Mouse (Mus musculus) stomach, embryonic 15.5 days (tissue): ENCODE results near the gene Nsg2. TPM values are rescaled to one million over a fixed set of nuclear protein-coding genes. Genes with fewer than 3 reads are reported as not detected.
"Not testable (repeated sequence)": the region's sequence is repeated elsewhere in the genome, so short reads cannot be mapped to it uniquely, and the experiment has no call there.

Source experiments
- ATAC-seq: fragments of 200-750 bp; cut with Nextera tagmentation; 2 replicates; pipeline ENCODE4 v1.8.0; 2017; ENCODE audit warnings: low read depth, moderate number of reproducible peaks, moderate TSS enrichment; ENCODE audit not compliant: insufficient read depth, low FRiP score
- H3K27ac ChIP-seq: fragments of 300-500 bp; sonication (generic); 2 replicates; pipeline ENCODE4 v1.5.1; 2015; ENCODE audit warnings: mild to moderate bottlenecking, inconsistent platforms
- H3K27me3 ChIP-seq: fragments of 300-500 bp; sonication (generic); replicated peaks from 2 replicates; pipeline ENCODE4 v1.6.1; 2015; ENCODE audit warnings: inconsistent platforms
- H3K36me3 ChIP-seq: fragments of 300-500 bp; sonication (generic); 2 replicates; pipeline ENCODE4 v1.6.1; 2015; ENCODE audit warnings: inconsistent platforms
- H3K4me1 ChIP-seq: fragments of 300-500 bp; sonication (generic); 2 replicates; pipeline ENCODE4 v1.6.1; 2015; ENCODE audit warnings: inconsistent platforms
- H3K4me2 ChIP-seq: fragments of 300-500 bp; sonication (generic); 2 replicates; pipeline ENCODE4 v1.6.1; 2015; ENCODE audit warnings: mild to moderate bottlenecking, inconsistent platforms
- H3K4me3 ChIP-seq: fragments of 300-500 bp; sonication (generic); replicated peaks from 2 replicates; pipeline ENCODE4 v1.5.1; 2015; ENCODE audit warnings: inconsistent platforms
- H3K9ac ChIP-seq: fragments of 300-500 bp; sonication (generic); 2 replicates; pipeline ENCODE4 v1.6.1; 2015; ENCODE audit warnings: inconsistent platforms
- H3K9me3 ChIP-seq: fragments of 300-500 bp; sonication (generic); 2 replicates; pipeline ENCODE4 v1.6.1; 2016; ENCODE audit warnings: inconsistent platforms
- WGBS: fragments of 180-500 bp; shearing (Covaris S2); methylation state at CpG from one replicate; pipeline ENCODE4 v1.1.7; 2015; 5-methylcytosine and 5-hydroxymethylcytosine counted together
- polyA plus RNA-seq: library from polyadenylated mRNA; unstranded; fragments of >200 nt; fragmentation: Nextera tagmentation; extraction: Ambion mirVana; gene quantifications from 2 replicates; pipeline ENCODE4 v1.2.1, GENCODE M21; 2015

The Nsg2 gene
- polyA plus RNA-seq, 1 experiment from 2014 or later = 8.2 TPM

DNA sequence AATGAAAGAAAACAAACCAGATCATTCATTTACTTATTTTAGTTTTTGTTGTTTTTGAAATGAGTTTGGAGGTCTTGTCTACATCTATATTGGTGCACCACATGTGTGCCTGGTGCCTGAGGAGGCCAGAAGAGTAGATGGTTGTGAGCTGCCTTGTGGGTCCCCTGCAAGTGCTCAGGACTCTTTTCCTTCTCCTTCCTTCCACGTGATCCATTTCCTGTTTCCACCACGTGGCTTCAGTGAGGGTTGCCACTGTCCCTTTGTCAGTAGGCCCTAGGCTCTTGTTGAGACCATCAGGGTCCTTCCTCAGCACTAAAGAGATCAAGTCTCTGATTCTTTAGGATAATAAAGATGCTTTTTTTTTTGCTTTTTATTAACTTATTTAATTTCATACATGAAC, 15.5 kb upstream of the Nsg2 start:
- no peak overlapping the region for H3K4me2 ChIP-seq
- WGBS = 54% methylated on average over 2 of the region's 2 CpGs
- no peaks in the 10 kb centered on the region for H3K27me3 ChIP-seq
- ATAC-seq = no peak
- no peak overlapping the region for H3K4me3 ChIP-seq
- no peaks in the 10 kb centered on the region for H3K9me3 ChIP-seq
- H3K9ac ChIP-seq = no peak overlapping the region
- H3K27ac ChIP-seq = no peak overlapping the region
- no peaks in the 10 kb centered on the region for H3K36me3 ChIP-seq
- H3K4me1 ChIP-seq = no peaks in the 10 kb centered on the region

DNA sequence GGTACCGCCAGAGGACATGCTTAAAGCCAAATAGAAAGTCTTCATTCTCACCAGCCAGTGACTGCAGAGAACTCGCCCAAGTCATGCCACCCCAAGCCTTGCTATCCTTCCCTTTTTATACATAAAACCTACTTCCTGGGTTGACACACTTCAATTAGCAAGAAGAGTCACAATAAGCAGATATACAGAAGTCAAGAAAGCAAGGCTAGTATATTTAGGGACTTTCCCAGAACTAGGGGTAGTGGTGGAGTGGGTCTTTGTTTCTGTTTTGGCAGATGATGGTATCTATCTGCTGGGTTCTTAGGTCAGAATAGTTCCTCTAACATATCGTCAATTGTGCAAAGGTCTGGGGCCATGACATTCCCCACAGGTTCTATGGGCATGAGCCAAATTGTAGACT, 7.7 kb upstream of the Nsg2 start:
- Histone ChIP-seq H3K4me2 (no peak overlapping the region), H3K4me1 (no peaks in the 10 kb centered on the region), H3K9ac (no peak overlapping the region), H3K36me3 (no peaks in the 10 kb centered on the region), H3K9me3 (no peaks in the 10 kb centered on the region), H3K27me3 (no peaks in the 10 kb centered on the region), H3K27ac (no peak overlapping the region), H3K4me3 (no peak overlapping the region)
- WGBS = 82% methylated on average over 3 of the region's 3 CpGs
- no peak for ATAC-seq

GRCm38 (mm10) chr11:31999716-32000115, 547 bp upstream of the Nsg2 start:
- H3K9ac ChIP-seq = no peak overlapping the region
- H3K4me1 ChIP-seq = peaks cover 9% of the 10 kb centered on the region; the same call in 1 of the 2 replicates
- 28% methylated on average over 2 of the region's 2 CpGs for WGBS
- H3K4me2 ChIP-seq = no peak overlapping the region
- H3K36me3 ChIP-seq = no peaks in the 10 kb centered on the region
- no peak overlapping the region for H3K4me3 ChIP-seq
- no peaks in the 10 kb centered on the region for H3K9me3 ChIP-seq
- no peaks in the 10 kb centered on the region for H3K27me3 ChIP-seq
- H3K27ac ChIP-seq = no peak overlapping the region
- no peak for ATAC-seq

DNA sequence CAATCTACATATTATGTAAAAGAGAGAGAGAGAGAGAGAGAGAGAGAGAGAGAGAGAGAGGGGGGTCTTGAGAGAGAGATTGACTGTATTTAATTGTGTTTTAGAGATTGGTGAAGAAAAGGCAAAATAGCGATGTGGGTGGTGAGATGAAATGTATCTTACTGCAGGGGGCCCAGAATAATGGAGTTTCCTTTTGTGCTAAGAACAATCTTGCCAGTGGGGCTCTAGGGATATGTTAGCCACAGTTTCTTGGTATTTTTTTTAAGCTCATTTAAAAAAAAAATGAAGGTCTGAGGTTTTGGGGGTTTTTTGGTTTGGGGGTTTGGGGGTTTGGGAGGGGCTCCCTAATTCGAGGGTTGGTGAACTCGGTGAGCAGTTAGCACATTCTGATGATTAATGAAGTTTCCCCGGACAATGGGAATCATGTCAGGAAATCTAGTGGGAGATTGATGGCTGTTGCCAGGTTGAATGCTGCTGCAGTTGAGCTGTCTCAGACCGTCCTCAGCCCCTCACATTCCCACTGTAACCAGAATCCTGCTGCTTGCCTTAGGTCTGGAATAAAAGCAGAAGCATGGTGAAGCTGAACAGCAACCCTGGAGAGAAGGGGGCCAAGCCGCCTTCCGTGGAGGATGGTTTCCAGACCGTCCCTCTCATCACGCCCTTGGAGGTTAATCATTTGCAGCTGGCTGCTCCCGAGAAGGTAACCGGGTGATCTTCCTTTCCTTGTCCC, 1.1 kb downstream of the Nsg2 start:
- no peak overlapping the region for H3K4me2 ChIP-seq
- no peaks in the 10 kb centered on the region for H3K27me3 ChIP-seq
- ATAC-seq = no peak
- H3K36me3 ChIP-seq = no peaks in the 10 kb centered on the region
- no peak overlapping the region for H3K9ac ChIP-seq
- H3K4me1 ChIP-seq = peaks cover 9% of the 10 kb centered on the region; the same call in 1 of the 2 replicates
- 8% methylated on average over 11 of the region's 11 CpGs for WGBS
- H3K4me3 ChIP-seq = no peak overlapping the region
- no peaks in the 10 kb centered on the region for H3K9me3 ChIP-seq
- no peak overlapping the region for H3K27ac ChIP-seq

DNA sequence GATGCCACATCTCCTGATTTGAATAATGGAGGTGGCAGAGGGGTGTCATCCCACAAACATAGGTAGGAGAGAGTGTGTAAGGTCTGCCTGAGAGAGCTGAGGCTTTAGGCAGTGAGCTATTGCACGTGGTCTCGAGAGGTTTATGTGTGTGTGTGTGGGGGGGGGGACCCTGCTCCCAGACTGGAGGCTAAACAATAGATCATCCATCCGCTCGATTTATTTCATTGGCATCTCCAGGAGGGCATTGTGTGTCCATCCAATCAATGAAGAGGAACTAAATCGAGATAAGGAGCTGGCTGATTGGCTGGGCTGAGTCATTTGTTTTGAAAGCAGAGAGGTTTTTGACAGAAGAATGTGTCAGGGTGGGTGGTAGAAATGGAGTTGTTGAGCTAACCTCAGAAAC, 2.4 kb downstream of the Nsg2 start:
- H3K36me3 ChIP-seq = no peaks in the 10 kb centered on the region
- H3K4me2 ChIP-seq = no peak overlapping the region
- no peak overlapping the region for H3K4me3 ChIP-seq
- peaks cover 9% of the 10 kb centered on the region; the same call in 1 of the 2 replicates for H3K4me1 ChIP-seq
- no peaks in the 10 kb centered on the region for H3K27me3 ChIP-seq
- no peaks in the 10 kb centered on the region for H3K9me3 ChIP-seq
- H3K9ac ChIP-seq = no peak overlapping the region
- no peak overlapping the region for H3K27ac ChIP-seq
- WGBS = 12% methylated on average over 5 of the region's 5 CpGs
- ATAC-seq = no peak

DNA sequence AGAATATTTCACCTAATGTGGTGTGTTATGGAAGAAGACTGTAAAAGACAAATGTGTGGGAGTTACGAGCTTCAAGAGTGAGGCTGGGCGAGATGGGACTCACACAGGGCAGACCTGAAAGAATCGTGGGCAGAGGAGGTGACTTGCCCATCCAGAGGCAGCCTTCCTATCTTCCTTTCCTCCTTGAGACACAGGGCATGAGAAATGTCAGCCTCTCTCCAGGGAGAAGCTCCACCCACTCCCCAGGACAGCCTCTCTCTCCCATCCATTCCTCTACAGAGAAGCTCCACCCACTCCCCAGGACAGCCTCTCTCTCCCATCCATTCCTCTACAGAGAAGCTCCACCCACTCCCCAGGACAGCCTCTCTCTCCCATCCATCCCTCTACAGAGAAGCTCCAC, 7.8 kb downstream of the Nsg2 start:
- not testable (repeated sequence) for H3K36me3 ChIP-seq, H3K9me3 ChIP-seq, H3K27me3 ChIP-seq, H3K9ac ChIP-seq, H3K4me2 ChIP-seq, H3K4me1 ChIP-seq, H3K27ac ChIP-seq, H3K4me3 ChIP-seq, ATAC-seq
- WGBS = 82% methylated on average over 3 of the region's 3 CpGs

GRCm38 (mm10) chr11:32008852-32009251, 8.6 kb downstream of the Nsg2 start:
- Histone ChIP-seq H3K4me2 (no peak overlapping the region), H3K4me3 (no peak overlapping the region), H3K9ac (no peak overlapping the region), H3K36me3 (no peaks in the 10 kb centered on the region), H3K27ac (no peak overlapping the region), H3K27me3 (no peaks in the 10 kb centered on the region), H3K9me3 (no peaks in the 10 kb centered on the region), H3K4me1 (no peaks in the 10 kb centered on the region)
- ATAC-seq = no peak
- WGBS = 72% methylated on average over 3 of the region's 3 CpGs

DNA sequence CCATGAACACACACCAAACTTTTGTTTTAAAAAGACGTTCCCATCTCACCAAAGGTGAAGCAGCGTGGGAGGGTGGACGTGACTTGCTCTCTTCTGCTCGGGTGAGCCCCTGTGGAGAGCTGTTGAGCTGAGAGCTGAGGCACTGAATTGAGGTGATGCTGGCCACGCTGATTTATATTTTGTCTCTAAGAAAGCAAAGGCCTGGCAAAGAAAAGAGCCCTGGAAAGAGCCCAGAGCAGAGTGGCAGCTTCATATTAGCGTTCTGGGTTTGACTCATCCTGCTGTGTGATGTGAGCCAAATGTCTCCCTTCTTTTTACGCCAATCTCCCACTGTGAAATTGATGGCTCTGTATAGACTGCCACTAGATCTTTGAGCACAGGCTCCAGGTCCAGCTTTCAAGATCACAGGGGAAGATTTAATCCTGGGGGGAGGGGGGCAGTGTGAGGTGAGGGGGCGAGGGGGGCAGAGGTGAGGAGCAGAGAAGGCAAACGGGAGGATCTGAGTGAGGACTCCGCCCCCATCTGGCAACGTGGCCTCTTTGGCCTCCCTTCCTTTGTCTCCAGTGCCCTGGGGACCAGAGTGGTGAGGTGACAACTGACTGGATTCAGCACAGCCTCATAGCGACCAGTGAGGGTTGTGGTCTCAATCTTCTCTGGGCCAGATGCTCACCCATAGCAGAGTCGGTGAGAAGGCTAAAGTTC, 9.8 kb downstream of the Nsg2 start:
- ATAC-seq = no peak
- H3K27me3 ChIP-seq = no peaks in the 10 kb centered on the region
- WGBS = 33% methylated on average over 13 of the region's 13 CpGs

GRCm38 (mm10) chr11:32010663-32010970, 10.4 kb downstream of the Nsg2 start:
- 61% methylated on average over 5 of the region's 5 CpGs for WGBS
- Histone ChIP-seq H3K27me3 (no peaks in the 10 kb centered on the region), H3K4me1 (no peaks in the 10 kb centered on the region), H3K9me3 (no peaks in the 10 kb centered on the region), H3K9ac (no peak overlapping the region), H3K27ac (no peak overlapping the region), H3K36me3 (no peaks in the 10 kb centered on the region), H3K4me2 (no peak overlapping the region), H3K4me3 (no peak overlapping the region)
- ATAC-seq = no peak

More for the DNA sequence above, 9.8 kb downstream of the Nsg2 start:
- no peaks in the 10 kb centered on the region for H3K9me3 ChIP-seq
- no peaks in the 10 kb centered on the region for H3K36me3 ChIP-seq
- H3K27ac ChIP-seq = no peak overlapping the region
- H3K9ac ChIP-seq = no peak overlapping the region
- no peak overlapping the region for H3K4me3 ChIP-seq
- H3K4me1 ChIP-seq = no peaks in the 10 kb centered on the region
- no peak overlapping the region for H3K4me2 ChIP-seq

- Histone ChIP-seq H3K4me3 (no peak overlapping the region), H3K27me3 (no peaks in the 10 kb centered on the region), H3K9me3 (no peaks in the 10 kb centered on the region), H3K9ac (no peak overlapping the region), H3K27ac (no peak overlapping the region), H3K4me1 (no peaks in the 10 kb centered on the region), H3K4me2 (no peak overlapping the region), H3K36me3 (no peaks in the 10 kb centered on the region)
- ATAC-seq = no peak
- 48% methylated on average over 9 of the region's 9 CpGs for WGBS
Observed at GRCm38 (mm10) chr11:32011867-32012603, 11.8 kb downstream of the Nsg2 start.

DNA sequence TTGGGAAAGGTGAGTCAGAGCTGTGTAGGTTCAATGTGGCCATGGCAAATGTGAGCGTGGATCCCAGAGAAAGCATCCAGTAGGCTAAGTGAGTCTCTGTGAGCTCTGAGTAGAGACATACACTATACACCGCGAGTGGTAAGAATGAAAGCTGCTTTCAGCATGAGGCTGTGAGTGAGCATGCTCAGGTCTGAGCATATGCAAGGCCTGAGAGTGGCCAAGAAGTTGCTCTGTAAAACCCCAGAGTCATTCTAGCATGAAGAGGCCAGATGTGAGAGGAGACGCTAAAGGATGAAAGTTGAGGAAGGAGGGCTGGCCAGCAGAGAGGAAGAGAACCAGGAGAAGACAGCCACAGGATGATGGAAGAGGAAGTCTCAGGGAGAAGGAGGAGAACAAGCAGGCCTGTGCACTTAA, 12.8 kb downstream of the Nsg2 start:
- H3K9me3 ChIP-seq = no peaks in the 10 kb centered on the region
- H3K9ac ChIP-seq = no peak overlapping the region
- H3K27ac ChIP-seq = no peak overlapping the region; the same call in 1 of the 2 replicates
- ATAC-seq = no peak
- no peak overlapping the region for H3K4me3 ChIP-seq
- H3K36me3 ChIP-seq = no peaks in the 10 kb centered on the region
- no peaks in the 10 kb centered on the region for H3K4me1 ChIP-seq
- no peak overlapping the region for H3K4me2 ChIP-seq
- WGBS = 86% methylated on average over 4 of the region's 4 CpGs
- no peaks in the 10 kb centered on the region for H3K27me3 ChIP-seq

DNA sequence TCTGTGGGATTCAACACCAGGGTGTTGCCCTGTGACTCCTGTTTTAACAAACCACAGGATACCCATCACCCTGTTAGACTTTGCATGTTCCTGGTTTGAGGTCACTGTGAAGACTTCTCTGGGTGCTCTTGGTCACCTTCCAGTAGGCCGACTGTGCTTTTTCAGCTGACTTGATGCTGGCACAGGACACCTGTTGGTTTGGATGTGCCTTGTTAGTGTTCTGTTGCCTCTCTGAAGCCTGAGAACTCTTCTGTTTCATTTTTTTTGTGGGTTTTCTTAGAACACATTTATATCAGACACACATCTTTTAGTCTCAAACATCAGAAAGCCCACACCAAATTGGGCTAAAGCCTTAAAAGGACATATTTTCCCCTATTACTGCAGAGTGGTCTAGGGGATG, 13.3 kb downstream of the Nsg2 start:
- H3K27ac ChIP-seq = no peak overlapping the region
- no peak overlapping the region for H3K4me2 ChIP-seq
- no peak overlapping the region for H3K4me3 ChIP-seq
- H3K27me3 ChIP-seq = no peaks in the 10 kb centered on the region
- 78% methylated on average over 1 of the region's 1 CpGs for WGBS
- no peaks in the 10 kb centered on the region for H3K9me3 ChIP-seq
- no peaks in the 10 kb centered on the region for H3K36me3 ChIP-seq
- H3K9ac ChIP-seq = no peak overlapping the region
- H3K4me1 ChIP-seq = no peaks in the 10 kb centered on the region
- no peak for ATAC-seq
